Mouse (Mus musculus) embryonic facial prominence, embryonic 12.5 days (tissue): Measurements from ENCODE around the gene Nrg3. TPM values are rescaled to one million over a fixed set of nuclear protein-coding genes. Genes with fewer than 3 reads are reported as not detected.

Source experiments
- ATAC-seq: fragments of 200-750 bp; cut with Nextera tagmentation; 2 replicates; pipeline ENCODE4 v1.8.0; 2017; ENCODE audit not compliant: insufficient number of reproducible peaks, insufficient read depth, low FRiP score, low TSS enrichment
- H3K27ac ChIP-seq: fragments of 300-500 bp; sonication (generic); 2 replicates; pipeline ENCODE4 v1.5.1; 2016; ENCODE audit warnings: mild to moderate bottlenecking
- H3K27me3 ChIP-seq: fragments of 300-500 bp; sonication (generic); 2 replicates; pipeline ENCODE4 v1.6.1; 2016; ENCODE audit warnings: mild to moderate bottlenecking, moderate library complexity
- H3K36me3 ChIP-seq: fragments of 300-500 bp; sonication (generic); 2 replicates; pipeline ENCODE4 v1.6.1; 2016; ENCODE audit warnings: mild to moderate bottlenecking
- H3K4me1 ChIP-seq: fragments of 300-500 bp; sonication (generic); 2 replicates; pipeline ENCODE4 v1.6.1; 2016
- H3K4me2 ChIP-seq: fragments of 300-500 bp; sonication (generic); replicated peaks from 2 replicates; pipeline ENCODE4 v1.6.1; 2016; ENCODE audit warnings: mild to moderate bottlenecking, moderate library complexity
- H3K4me3 ChIP-seq: fragments of 300-500 bp; sonication (generic); 2 replicates; pipeline ENCODE4 v1.5.1; 2016; ENCODE audit warnings: mild to moderate bottlenecking
- H3K9ac ChIP-seq: fragments of 300-500 bp; sonication (generic); 2 replicates; pipeline ENCODE4 v1.6.1; 2016; ENCODE audit warnings: mild to moderate bottlenecking, moderate library complexity
- H3K9me3 ChIP-seq: fragments of 300-500 bp; sonication (generic); 2 replicates; pipeline ENCODE4 v1.6.1; 2016; ENCODE audit warnings: mild to moderate bottlenecking, moderate library complexity
- WGBS: fragments of 180-500 bp; shearing (Covaris S2); methylation state at CpG from one replicate; pipeline ENCODE4 v1.1.7; 2016; 5-methylcytosine and 5-hydroxymethylcytosine counted together
- polyA plus RNA-seq: library from polyadenylated mRNA; unstranded; fragments of >200 nt; fragmentation: Nextera tagmentation; extraction: Ambion mirVana; gene quantifications from 2 replicates; pipeline ENCODE4 v1.2.1, GENCODE M21; 2016

Gene Nrg3
- 0.83 and 1.7 TPM in 2 replicates for polyA plus RNA-seq

- WGBS = under 1% methylated on average over 93 of the region's 121 CpGs
- ATAC-seq = peak; percentile 65
- Histone ChIP-seq H3K27ac (no peak within 1 kb of the TSS), H3K27me3 (peaks cover 65% of the 10 kb centered on the region), H3K9me3 (no peaks in the 10 kb centered on the region), H3K4me3 (peak within 1 kb of the TSS; percentile 50), H3K36me3 (no peaks in the 10 kb centered on the region), H3K9ac (peak within 1 kb of the TSS; percentile 27; the same call in 1 of the 2 replicates), H3K4me1 (0 out of 2 replicates have a peak, but pooled peaks cover 4% of the 10 kb centered on the region), H3K4me2 (peak within 1 kb of the TSS; percentile 77)
Measured at GRCm38 (mm10) chr14:39472790-39473761, at the start of gene Nrg3. Nrg3 (minus strand) TSS chr14:39473088.

DNA sequence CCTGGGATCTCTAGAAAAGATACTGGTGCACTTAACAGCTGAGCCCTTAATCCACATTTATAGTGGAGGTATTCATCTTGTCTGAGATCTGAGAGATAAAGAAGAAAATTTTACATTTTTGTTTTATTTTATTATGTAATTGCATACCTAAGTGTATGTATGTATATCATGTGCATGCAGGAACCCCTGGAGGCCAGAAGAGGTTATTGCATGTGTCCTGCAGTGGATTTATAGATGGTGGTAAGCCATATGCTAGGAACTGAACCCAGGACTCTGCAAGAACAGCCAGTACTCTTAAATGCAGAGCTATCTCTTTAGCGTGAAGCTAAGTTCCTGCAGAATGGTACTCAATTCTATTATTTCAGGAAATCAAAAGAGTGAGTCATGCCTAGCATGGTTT is 36.1 kb upstream of the Nrg3 start:
- Histone ChIP-seq H3K27me3 (no peaks in the 10 kb centered on the region), H3K36me3 (no peaks in the 10 kb centered on the region), H3K27ac (no peak overlapping the region), H3K9ac (no peak overlapping the region), H3K4me1 (no peaks in the 10 kb centered on the region), H3K9me3 (0 out of 2 replicates have a peak, but pooled peaks cover 7% of the 10 kb centered on the region), H3K4me3 (no peak overlapping the region), H3K4me2 (no peak overlapping the region)
- 87% methylated on average over 1 of the region's 1 CpGs for WGBS
- ATAC-seq = no peak

- Histone ChIP-seq H3K4me1 (0 out of 2 replicates have a peak, but pooled peaks cover 4% of the 10 kb centered on the region), H3K27me3 (peaks cover 65% of the 10 kb centered on the region), H3K27ac (no peak overlapping the region), H3K9me3 (no peaks in the 10 kb centered on the region), H3K4me3 (peak overlapping the region; percentile 50), H3K4me2 (peak overlapping the region; percentile 77), H3K36me3 (no peaks in the 10 kb centered on the region), H3K9ac (no peak overlapping the region)
- no peak for ATAC-seq
- WGBS = 1% methylated on average over 27 of the region's 27 CpGs
Measured at GRCm38 (mm10) chr14:39473771-39474211, 903 bp upstream of the Nrg3 start.

DNA sequence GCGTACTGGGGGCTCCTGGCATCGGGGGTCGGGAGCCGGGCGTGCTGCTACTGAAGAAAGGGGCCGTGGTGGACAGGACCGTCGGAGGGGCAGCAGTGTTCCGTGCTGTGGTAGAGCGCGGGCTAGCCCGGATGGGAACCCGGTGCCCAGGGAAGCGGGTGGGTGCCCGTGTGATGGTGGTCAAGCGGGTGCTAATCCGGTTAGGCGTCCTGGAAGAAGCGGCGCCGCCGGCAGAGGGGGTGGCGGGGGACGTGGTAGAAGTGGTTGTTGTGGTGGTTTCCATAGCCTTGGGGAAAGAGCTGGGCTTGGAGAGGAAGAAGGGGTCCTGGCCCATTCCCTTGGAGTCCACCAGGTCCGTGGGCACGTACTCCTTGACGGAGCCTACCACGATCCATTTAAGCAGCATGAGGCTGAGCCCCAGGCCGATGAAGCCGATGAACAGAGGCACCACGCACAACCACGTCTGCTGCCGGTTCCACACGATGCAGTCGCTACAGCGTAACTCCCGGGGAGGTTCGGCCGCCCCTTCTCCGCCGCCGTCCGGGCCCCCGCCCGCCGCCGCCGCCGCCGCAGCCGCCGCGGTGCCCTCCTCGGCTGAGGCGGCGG is 639 bp downstream of the Nrg3 start:
- Histone ChIP-seq H3K27me3 (peaks cover 65% of the 10 kb centered on the region), H3K9me3 (no peaks in the 10 kb centered on the region), H3K9ac (peak overlapping the region; percentile 27; the same call in 1 of the 2 replicates), H3K4me2 (peak overlapping the region; percentile 77), H3K4me1 (0 out of 2 replicates have a peak, but pooled peaks cover 4% of the 10 kb centered on the region), H3K36me3 (no peaks in the 10 kb centered on the region), H3K4me3 (peak overlapping the region; percentile 50), H3K27ac (no peak overlapping the region)
- no peak for ATAC-seq
- 3% methylated on average over 45 of the region's 56 CpGs for WGBS

GRCm38 (mm10) chr14:39471236-39471981 is 1.5 kb downstream of the Nrg3 start:
- H3K4me2 ChIP-seq = peak overlapping the region; percentile 77
- no peak for ATAC-seq
- no peak overlapping the region for H3K27ac ChIP-seq
- H3K4me1 ChIP-seq = 0 out of 2 replicates have a peak, but pooled peaks cover 4% of the 10 kb centered on the region
- no peaks in the 10 kb centered on the region for H3K36me3 ChIP-seq
- H3K4me3 ChIP-seq = peak overlapping the region; percentile 50; the same call in 1 of the 2 replicates
- no peaks in the 10 kb centered on the region for H3K9me3 ChIP-seq
- WGBS = 4% methylated on average over 12 of the region's 12 CpGs
- peaks cover 65% of the 10 kb centered on the region for H3K27me3 ChIP-seq
- H3K9ac ChIP-seq = no peak overlapping the region

DNA sequence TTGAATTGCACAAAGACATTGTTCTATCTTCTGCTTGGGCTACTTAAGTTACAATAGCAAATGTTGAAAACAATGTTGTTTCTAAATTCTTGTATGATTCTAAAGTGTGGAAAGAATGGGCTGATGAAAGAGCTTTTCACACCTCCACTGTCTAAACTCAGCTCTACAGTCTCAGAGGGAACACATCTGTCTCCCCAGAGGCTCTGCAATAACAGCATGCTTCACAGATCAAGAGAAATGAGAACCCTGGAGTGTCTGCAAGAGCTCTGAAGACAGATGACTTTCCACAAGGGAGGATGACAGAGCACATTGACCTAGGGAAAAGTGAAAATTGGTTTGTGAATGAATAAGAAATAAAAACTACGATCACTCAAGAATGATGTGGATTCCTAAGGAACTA is 27.4 kb downstream of the Nrg3 start:
- H3K9ac ChIP-seq = no peak overlapping the region
- no peaks in the 10 kb centered on the region for H3K4me1 ChIP-seq
- no peak overlapping the region for H3K4me3 ChIP-seq
- ATAC-seq = no peak
- no peaks in the 10 kb centered on the region for H3K9me3 ChIP-seq
- no peaks in the 10 kb centered on the region for H3K27me3 ChIP-seq
- H3K4me2 ChIP-seq = no peak overlapping the region
- H3K27ac ChIP-seq = no peak overlapping the region
- no peaks in the 10 kb centered on the region for H3K36me3 ChIP-seq
- WGBS = 83% methylated on average over 1 of the region's 1 CpGs

DNA sequence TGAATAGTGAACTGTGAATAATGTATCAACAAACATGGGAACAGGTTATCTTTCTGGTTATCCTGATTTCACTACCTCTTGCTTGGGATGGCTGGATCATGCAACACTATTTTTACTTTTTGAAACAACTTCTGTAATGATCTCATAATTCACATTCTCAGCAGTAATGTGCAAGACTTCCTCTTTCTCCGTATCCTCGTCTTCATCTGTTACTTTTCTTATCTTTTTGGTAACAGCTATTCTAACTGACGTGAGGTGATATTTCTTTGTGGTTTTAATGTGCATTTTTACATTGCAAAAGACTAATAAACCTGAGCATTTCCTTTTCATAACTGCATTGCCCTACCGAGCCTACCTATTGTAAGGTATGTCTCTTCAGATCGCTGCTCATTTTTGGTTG is 44.4 kb downstream of the Nrg3 start:
- H3K4me2 ChIP-seq = no peak overlapping the region
- no peak overlapping the region for H3K27ac ChIP-seq
- no peak for ATAC-seq
- WGBS = 88% methylated on average over 5 of the region's 5 CpGs
- H3K4me3 ChIP-seq = no peak overlapping the region
- no peaks in the 10 kb centered on the region for H3K36me3 ChIP-seq
- no peaks in the 10 kb centered on the region for H3K9me3 ChIP-seq
- H3K4me1 ChIP-seq = no peaks in the 10 kb centered on the region
- no peaks in the 10 kb centered on the region for H3K27me3 ChIP-seq
- H3K9ac ChIP-seq = no peak overlapping the region

- no peak overlapping the region for H3K4me3 ChIP-seq
- no peak overlapping the region for H3K27ac ChIP-seq
- H3K9me3 ChIP-seq = no peaks in the 10 kb centered on the region
- H3K9ac ChIP-seq = no peak overlapping the region
- H3K27me3 ChIP-seq = no peaks in the 10 kb centered on the region
- 59% methylated on average over 1 of the region's 1 CpGs for WGBS
- H3K4me2 ChIP-seq = no peak overlapping the region
- no peak for ATAC-seq
- H3K36me3 ChIP-seq = no peaks in the 10 kb centered on the region
- no peaks in the 10 kb centered on the region for H3K4me1 ChIP-seq
Measured at GRCm38 (mm10) chr14:39421874-39422273, 51.0 kb downstream of the Nrg3 start.

- 54% methylated on average over 9 of the region's 9 CpGs for WGBS
- Histone ChIP-seq H3K9ac (no peak overlapping the region), H3K9me3 (no peaks in the 10 kb centered on the region), H3K27ac (no peak overlapping the region), H3K4me2 (no peak overlapping the region), H3K36me3 (no peaks in the 10 kb centered on the region), H3K4me1 (no peaks in the 10 kb centered on the region), H3K27me3 (no peaks in the 10 kb centered on the region), H3K4me3 (no peak overlapping the region)
- ATAC-seq = no peak
Measured at GRCm38 (mm10) chr14:39413270-39413669, 59.6 kb downstream of the Nrg3 start.

GRCm38 (mm10) chr14:39386845-39387244 is 86.0 kb downstream of the Nrg3 start:
- Histone ChIP-seq H3K4me1 (no peaks in the 10 kb centered on the region), H3K9me3 (no peaks in the 10 kb centered on the region), H3K9ac (no peak overlapping the region), H3K36me3 (no peaks in the 10 kb centered on the region), H3K27ac (no peak overlapping the region), H3K27me3 (no peaks in the 10 kb centered on the region), H3K4me3 (no peak overlapping the region), H3K4me2 (no peak overlapping the region)
- ATAC-seq = no peak

DNA sequence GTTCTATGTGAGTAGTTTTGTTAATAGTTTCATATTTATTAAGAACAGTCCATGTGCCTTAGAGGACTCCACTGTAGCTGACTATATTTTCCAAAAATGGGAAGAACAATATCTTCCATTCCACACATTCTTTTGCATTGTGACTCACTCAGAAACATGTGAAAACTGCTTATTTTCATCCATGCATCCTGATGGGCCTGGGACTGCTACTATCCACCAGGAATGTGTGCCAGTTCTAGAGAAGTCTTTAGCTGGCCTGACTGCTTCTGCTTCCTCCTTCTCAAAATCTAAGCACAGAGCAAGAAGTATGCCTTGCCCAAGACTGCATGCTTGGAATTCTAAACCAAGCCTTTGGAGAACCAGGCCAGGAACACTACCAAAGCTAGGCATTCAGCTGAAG is 91.6 kb downstream of the Nrg3 start:
- Histone ChIP-seq H3K9ac (no peak overlapping the region), H3K27ac (no peak overlapping the region), H3K4me2 (no peak overlapping the region), H3K9me3 (no peaks in the 10 kb centered on the region), H3K4me1 (no peaks in the 10 kb centered on the region), H3K4me3 (no peak overlapping the region), H3K27me3 (no peaks in the 10 kb centered on the region), H3K36me3 (no peaks in the 10 kb centered on the region)
- ATAC-seq = no peak
